Mouse (Mus musculus) midbrain, embryonic 11.5 days (tissue): ENCODE results near the gene C1qa. TPM values are rescaled to one million over a fixed set of nuclear protein-coding genes. Genes with fewer than 3 reads are reported as not detected.

ENCODE experiments used
- ATAC-seq: fragments of 200-750 bp; cut with Nextera tagmentation; 2 replicates; pipeline ENCODE4 v1.8.0; 2017; ENCODE audit warnings: moderate TSS enrichment, moderate library complexity; ENCODE audit not compliant: low FRiP score
- DNase-seq: peaks from one replicate; pipeline ENCODE4 v3.0.0; 2015; ENCODE audit warnings: low spot score; ENCODE audit errors: missing footprints
- H3K27ac ChIP-seq: fragments of 300-500 bp; sonication (generic); 2 replicates; pipeline ENCODE4 v1.5.1; 2014; ENCODE audit warnings: low read depth, low read length
- H3K27me3 ChIP-seq: fragments of 300-500 bp; sonication (generic); 2 replicates; pipeline ENCODE4 v1.6.1; 2014; ENCODE audit warnings: mild to moderate bottlenecking, low read length, moderate library complexity, mixed read lengths; ENCODE audit not compliant: control insufficient read depth, insufficient read depth
- H3K36me3 ChIP-seq: fragments of 300-500 bp; sonication (generic); 2 replicates; pipeline ENCODE4 v1.6.1; 2014; ENCODE audit warnings: mild to moderate bottlenecking, low read length, moderate library complexity, mixed read lengths; ENCODE audit not compliant: control insufficient read depth, insufficient read depth
- H3K4me1 ChIP-seq: fragments of 300-500 bp; sonication (generic); 2 replicates; pipeline ENCODE4 v1.6.1; 2014; ENCODE audit warnings: low read length; ENCODE audit not compliant: control insufficient read depth, insufficient read depth
- H3K4me2 ChIP-seq: fragments of 300-500 bp; sonication (generic); 2 replicates; pipeline ENCODE4 v1.6.1; 2014; ENCODE audit warnings: mild to moderate bottlenecking, moderate library complexity
- H3K4me3 ChIP-seq: fragments of 300-500 bp; sonication (generic); 2 replicates; pipeline ENCODE4 v1.5.1; 2014; ENCODE audit warnings: low read depth, low read length
- H3K9ac ChIP-seq: fragments of 300-500 bp; sonication (generic); 2 replicates; pipeline ENCODE4 v1.6.1; 2014; ENCODE audit warnings: low read length
- H3K9me3 ChIP-seq: fragments of 300-500 bp; sonication (generic); 2 replicates; pipeline ENCODE4 v1.6.1; 2016; ENCODE audit warnings: low read length; ENCODE audit not compliant: control insufficient read depth
- WGBS: fragments of 180-500 bp; shearing (Covaris S2); extraction: QIAGEN DNeasy Blood & Tissue Kit; methylation state at CpG from one replicate; pipeline ENCODE4 v1.1.7; 2014; 5-methylcytosine and 5-hydroxymethylcytosine counted together
- polyA plus RNA-seq: library from polyadenylated mRNA; unstranded; fragments of >200 nt; fragmentation: Nextera tagmentation; extraction: Ambion mirVana; gene quantifications from 2 replicates; pipeline ENCODE4 v1.2.1, GENCODE M21; 2014

C1qa gene
- polyA plus RNA-seq, 1 experiment from 2014 or later, result 15.3 TPM

GRCm38 (mm10) chr4:136893691-136894543 lies 4.7 kb downstream of the C1qa start:
- WGBS, result 8% methylated on average over 9 of the region's 9 CpGs
- ATAC-seq (peak; percentile 67), DNase-seq (peak; percentile 91)
- H3K9me3 ChIP-seq, result no peaks in the 10 kb centered on the region
- peaks cover 33% of the 10 kb centered on the region for H3K27me3 ChIP-seq
- H3K9ac ChIP-seq, result no peak overlapping the region
- H3K4me3 ChIP-seq, result no peak overlapping the region
- H3K4me2 ChIP-seq, result no peak overlapping the region
- H3K27ac ChIP-seq, result no peak overlapping the region
- no peaks in the 10 kb centered on the region for H3K36me3 ChIP-seq
- peaks cover 5% of the 10 kb centered on the region; the same call in 1 of the 2 replicates for H3K4me1 ChIP-seq

- 70% methylated on average over 5 of the region's 5 CpGs for WGBS
- H3K9ac ChIP-seq, result no peak within 1 kb of the TSS
- ATAC-seq (no peak), DNase-seq (no peak)
- H3K36me3 ChIP-seq, result no peaks in the 10 kb centered on the region
- H3K4me3 ChIP-seq, result no peak within 1 kb of the TSS
- no peaks in the 10 kb centered on the region for H3K9me3 ChIP-seq
- peaks cover 33% of the 10 kb centered on the region for H3K27me3 ChIP-seq
- H3K27ac ChIP-seq, result no peak within 1 kb of the TSS
- no peak within 1 kb of the TSS for H3K4me2 ChIP-seq
- H3K4me1 ChIP-seq, result peaks cover 5% of the 10 kb centered on the region; the same call in 1 of the 2 replicates
Observed at GRCm38 (mm10) chr4:136892811-136893210, 5.8 kb downstream of the C1qa start, which contains the start of gene C1qc. Gene C1qc, minus strand, starts transcription at chr4:136893065.

DNA sequence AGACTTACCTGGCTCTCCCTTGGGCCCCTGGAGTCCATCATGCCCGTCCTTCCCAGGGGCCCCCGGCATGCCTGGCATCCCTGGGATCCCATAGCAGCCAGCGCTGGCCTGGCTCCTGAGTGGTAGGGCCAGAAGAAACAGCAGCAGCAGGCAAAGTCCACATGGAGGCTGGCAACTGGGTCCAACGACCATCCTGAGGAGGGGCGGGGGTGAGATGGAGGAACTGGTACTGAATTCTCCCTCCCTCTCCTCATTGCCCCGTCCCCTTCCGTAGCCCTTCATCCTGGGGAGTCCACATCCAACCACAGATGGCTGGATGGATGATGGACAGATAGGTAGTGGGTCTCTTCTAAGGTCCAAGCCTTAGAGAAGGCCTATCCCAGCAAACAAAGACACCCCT lies 6.2 kb downstream of the C1qa start:
- Histone ChIP-seq H3K4me3 (no peak overlapping the region), H3K9ac (no peak overlapping the region), H3K4me1 (peaks cover 5% of the 10 kb centered on the region; the same call in 1 of the 2 replicates), H3K4me2 (no peak overlapping the region), H3K27me3 (peaks cover 33% of the 10 kb centered on the region), H3K36me3 (no peaks in the 10 kb centered on the region), H3K27ac (no peak overlapping the region), H3K9me3 (no peaks in the 10 kb centered on the region)
- DNase-seq (no peak), ATAC-seq (no peak)
- WGBS, result 72% methylated on average over 7 of the region's 7 CpGs

DNA sequence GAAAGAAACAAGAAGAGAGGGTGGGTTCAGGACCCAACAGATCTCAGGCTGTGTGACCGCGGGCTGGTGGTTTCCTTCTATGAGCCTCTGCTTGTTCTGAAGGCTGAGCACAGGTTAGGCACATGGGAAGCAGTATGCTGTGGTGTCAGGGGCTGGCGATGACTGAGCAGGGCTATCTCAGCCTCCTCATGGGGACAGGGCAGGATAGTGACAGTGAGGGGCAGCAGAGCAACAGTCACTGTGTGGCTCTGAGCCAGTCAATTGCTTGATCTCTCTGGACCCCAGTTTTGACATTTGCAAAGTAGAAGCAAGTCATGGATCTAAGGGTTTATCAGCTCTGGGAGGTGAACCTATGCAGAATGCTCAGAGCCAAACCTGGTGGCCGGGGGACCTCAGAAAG lies 7.5 kb downstream of the C1qa start:
- H3K4me2 ChIP-seq, result no peak overlapping the region
- ATAC-seq (no peak), DNase-seq (no peak)
- peaks cover 3% of the 10 kb centered on the region; the same call in 1 of the 2 replicates for H3K4me1 ChIP-seq
- no peak overlapping the region for H3K9ac ChIP-seq
- peaks cover 22% of the 10 kb centered on the region for H3K27me3 ChIP-seq
- no peaks in the 10 kb centered on the region for H3K36me3 ChIP-seq
- no peaks in the 10 kb centered on the region for H3K9me3 ChIP-seq
- H3K4me3 ChIP-seq, result no peak overlapping the region
- H3K27ac ChIP-seq, result no peak overlapping the region
- 78% methylated on average over 4 of the region's 4 CpGs for WGBS

DNA sequence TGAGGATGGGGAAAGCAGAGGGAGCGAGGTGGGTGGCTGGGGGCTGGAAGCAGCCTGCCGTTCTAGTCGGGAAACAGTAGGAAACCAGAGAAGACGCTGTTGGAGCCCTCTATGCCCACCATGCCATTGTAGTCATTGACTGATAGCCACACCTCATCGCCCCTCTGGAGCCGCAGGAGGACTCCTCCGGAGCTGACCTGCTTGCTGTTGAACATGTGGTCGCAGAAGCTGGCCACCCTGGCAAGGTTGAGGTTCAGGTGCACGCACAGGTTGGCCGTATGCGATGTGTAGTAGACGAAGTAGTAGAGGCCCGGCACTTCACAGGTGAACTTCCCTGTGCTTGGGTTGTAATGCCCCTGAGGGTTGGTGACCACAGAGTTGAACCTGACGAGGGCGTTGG lies 8.6 kb downstream of the C1qa start:
- DNase-seq, result no peak
- H3K9ac ChIP-seq, result no peak overlapping the region
- 87% methylated on average over 15 of the region's 15 CpGs for WGBS
- H3K27ac ChIP-seq, result no peak overlapping the region
- H3K4me3 ChIP-seq, result no peak overlapping the region
- peaks cover 14% of the 10 kb centered on the region; the same call in 1 of the 2 replicates for H3K27me3 ChIP-seq
- no peaks in the 10 kb centered on the region for H3K36me3 ChIP-seq
- no peak overlapping the region for H3K4me2 ChIP-seq
- no peak for ATAC-seq
- H3K4me1 ChIP-seq, result no peaks in the 10 kb centered on the region
- no peaks in the 10 kb centered on the region for H3K9me3 ChIP-seq

DNA sequence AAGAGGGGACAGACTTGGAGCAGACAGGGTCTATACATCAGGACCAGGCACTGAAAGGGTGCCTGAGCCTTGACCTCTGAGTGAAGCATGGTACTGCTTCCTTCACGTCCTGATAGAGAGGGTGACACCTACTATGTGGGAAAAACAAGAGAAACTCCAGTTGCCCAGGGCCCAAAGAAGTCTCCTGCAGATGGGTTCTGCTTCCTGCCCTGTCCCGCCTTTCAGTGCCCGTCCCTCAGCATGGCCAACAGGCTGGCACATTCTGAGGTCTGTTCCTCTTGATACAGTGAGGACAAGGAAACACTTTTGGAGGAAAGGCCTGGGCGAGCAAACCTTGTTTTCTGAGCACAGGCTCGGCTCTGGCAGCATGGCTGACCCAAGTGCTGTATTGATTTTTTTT lies 10.9 kb downstream of the C1qa start:
- Histone ChIP-seq H3K36me3 (no peaks in the 10 kb centered on the region), H3K27me3 (0 out of 2 replicates have a peak, but pooled peaks cover under 1% of the 10 kb centered on the region), H3K4me3 (no peak overlapping the region), H3K4me2 (no peak overlapping the region), H3K27ac (no peak overlapping the region), H3K4me1 (no peaks in the 10 kb centered on the region), H3K9me3 (no peaks in the 10 kb centered on the region), H3K9ac (no peak overlapping the region)
- DNase-seq (no peak), ATAC-seq (no peak)
- WGBS, result 80% methylated on average over 5 of the region's 5 CpGs

DNA sequence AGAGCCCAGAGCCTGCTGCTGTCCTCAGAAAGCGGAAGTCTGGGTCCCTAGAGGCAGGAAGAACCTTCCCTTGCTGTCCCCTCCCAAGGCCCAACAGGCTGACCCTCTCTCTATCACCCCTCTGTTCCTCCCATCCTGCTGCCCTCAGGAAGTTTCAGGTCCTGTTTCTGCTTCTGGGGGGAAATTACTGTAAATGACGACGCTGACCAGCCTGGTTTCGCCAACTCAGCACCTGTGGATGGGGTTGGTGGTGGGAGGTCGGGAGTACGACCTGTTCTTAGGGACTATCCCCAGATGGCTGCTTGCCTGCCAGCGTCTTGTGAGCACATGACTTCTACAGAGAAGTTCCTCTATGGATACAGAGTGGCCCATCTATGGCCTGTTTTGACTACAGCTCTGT lies 12.5 kb downstream of the C1qa start, which contains the start of gene C1qb:
Gene C1qb, minus strand, starts transcription at position 87 of the 400 bp plus-strand sequence.
- H3K9me3 ChIP-seq, result no peaks in the 10 kb centered on the region
- no peak within 1 kb of the TSS for H3K9ac ChIP-seq
- H3K27me3 ChIP-seq, result no peaks in the 10 kb centered on the region
- H3K27ac ChIP-seq, result no peak within 1 kb of the TSS
- H3K4me2 ChIP-seq, result no peak within 1 kb of the TSS
- 81% methylated on average over 7 of the region's 7 CpGs for WGBS
- DNase-seq, result no peak
- H3K4me3 ChIP-seq, result no peak within 1 kb of the TSS
- no peaks in the 10 kb centered on the region for H3K36me3 ChIP-seq
- ATAC-seq, result no peak
- no peaks in the 10 kb centered on the region for H3K4me1 ChIP-seq

DNA sequence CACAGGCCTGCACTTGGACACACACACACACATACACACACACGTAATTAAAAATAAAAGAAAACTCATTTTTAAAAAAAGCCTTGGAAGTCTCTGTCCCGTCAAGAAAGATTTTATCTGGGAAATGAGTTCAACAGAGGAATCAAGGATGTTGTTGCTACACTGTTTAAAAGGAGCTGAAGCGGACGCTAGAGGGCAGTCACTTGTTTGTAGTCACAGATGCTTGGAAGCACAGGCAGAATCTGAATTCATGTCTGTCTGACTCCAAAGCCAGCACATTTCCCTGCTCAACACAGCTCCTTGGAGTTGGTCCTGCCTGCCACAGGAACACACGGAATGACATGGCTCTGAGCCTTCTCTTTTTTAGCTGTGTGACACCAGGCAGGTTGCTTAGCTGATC lies 20.0 kb downstream of the C1qa start:
- Histone ChIP-seq H3K9me3 (no peaks in the 10 kb centered on the region), H3K9ac (no peak overlapping the region), H3K27ac (no peak overlapping the region), H3K4me2 (no peak overlapping the region), H3K4me3 (no peak overlapping the region), H3K27me3 (no peaks in the 10 kb centered on the region), H3K4me1 (no peaks in the 10 kb centered on the region), H3K36me3 (no peaks in the 10 kb centered on the region)
- 28% methylated on average over 5 of the region's 5 CpGs for WGBS
- DNase-seq (no peak), ATAC-seq (no peak)

DNA sequence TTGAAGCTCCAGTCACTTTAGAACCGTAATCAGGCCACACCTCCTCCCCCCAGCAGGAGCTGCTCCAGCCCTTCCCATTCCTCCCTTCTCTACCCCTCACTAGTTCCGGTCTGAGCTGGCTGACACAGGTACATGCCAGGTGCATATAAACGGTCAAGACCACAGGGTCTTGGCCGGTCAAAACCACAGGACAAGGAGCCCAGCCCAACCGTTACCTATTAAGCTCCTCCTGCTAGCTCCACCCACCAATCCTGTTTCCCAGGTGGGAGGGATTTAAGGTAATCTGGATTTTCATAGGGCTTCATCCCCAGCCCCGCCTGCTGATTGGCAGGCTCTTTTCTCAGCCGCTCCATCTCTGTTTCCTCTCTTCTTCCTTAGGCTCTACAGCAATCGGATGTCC lies 20.4 kb downstream of the C1qa start:
- Histone ChIP-seq H3K4me3 (no peak overlapping the region), H3K4me2 (no peak overlapping the region), H3K9ac (no peak overlapping the region), H3K27ac (no peak overlapping the region), H3K4me1 (no peaks in the 10 kb centered on the region), H3K36me3 (no peaks in the 10 kb centered on the region), H3K9me3 (no peaks in the 10 kb centered on the region), H3K27me3 (no peaks in the 10 kb centered on the region)
- WGBS, result 50% methylated on average over 8 of the region's 8 CpGs
- no peak for ATAC-seq
- no peak for DNase-seq
